Mouse (Mus musculus) limb, embryonic 10.5 days (tissue): ENCODE measurements around the gene Lbx2. TPM values are rescaled to one million over a fixed set of nuclear protein-coding genes. Genes with fewer than 3 reads are reported as not detected.

ENCODE experiments used
- DNase-seq: peaks from one replicate; pipeline ENCODE4 v3.0.0-alpha.2; 2017; ENCODE audit warnings: low spot score
- H3K27ac ChIP-seq: fragments of 300-500 bp; sonication (generic); 2 replicates; pipeline ENCODE4 v1.5.1; 2016; ENCODE audit warnings: mild to moderate bottlenecking
- H3K27me3 ChIP-seq: fragments of 300-500 bp; sonication (generic); 2 replicates; pipeline ENCODE4 v1.6.1; 2016; ENCODE audit warnings: low read depth, mild to moderate bottlenecking; ENCODE audit not compliant: poor library complexity, severe bottlenecking
- H3K36me3 ChIP-seq: fragments of 300-500 bp; sonication (generic); 2 replicates; pipeline ENCODE4 v1.6.1; 2016; ENCODE audit warnings: mild to moderate bottlenecking, moderate library complexity
- H3K4me1 ChIP-seq: fragments of 300-500 bp; sonication (generic); 2 replicates; pipeline ENCODE4 v1.6.1; 2016
- H3K4me3 ChIP-seq: fragments of 300-500 bp; sonication (generic); 2 replicates; pipeline ENCODE4 v1.5.1; 2016; ENCODE audit warnings: mild to moderate bottlenecking, moderate library complexity
- H3K9me3 ChIP-seq: fragments of 300-500 bp; sonication (generic); replicated peaks from 2 replicates; pipeline ENCODE4 v1.6.1; 2016; ENCODE audit warnings: mild to moderate bottlenecking
- WGBS: fragments of 180-500 bp; shearing (Covaris S2); methylation state at CpG from one replicate; pipeline ENCODE4 v1.1.7; 2016; 5-methylcytosine and 5-hydroxymethylcytosine counted together
- polyA plus RNA-seq: library from polyadenylated mRNA; unstranded; fragments of >200 nt; fragmentation: Nextera tagmentation; extraction: Ambion mirVana; gene quantifications from 2 replicates; pipeline ENCODE4 v1.2.1, GENCODE M21; 2016

Lbx2 gene
- polyA plus RNA-seq, 1 experiment from 2014 or later = 1.5 TPM

GRCm38 (mm10) chr6:83118825-83119733 lies 32.9 kb downstream of the Lbx2 start:
- H3K27ac ChIP-seq = peak overlapping the region; percentile 99
- peaks cover 41% of the 10 kb centered on the region for H3K36me3 ChIP-seq
- peak; percentile 27 for DNase-seq
- WGBS = 89% methylated on average over 14 of the region's 14 CpGs
- peaks cover 63% of the 10 kb centered on the region for H3K4me1 ChIP-seq
- no peaks in the 10 kb centered on the region for H3K27me3 ChIP-seq
- no peaks in the 10 kb centered on the region for H3K9me3 ChIP-seq
- peak overlapping the region; percentile 14; the same call in 1 of the 2 replicates for H3K4me3 ChIP-seq

GRCm38 (mm10) chr6:83119734-83120051 lies 33.5 kb downstream of the Lbx2 start:
- Histone ChIP-seq H3K36me3 (peaks cover 41% of the 10 kb centered on the region), H3K27me3 (no peaks in the 10 kb centered on the region), H3K4me3 (peak overlapping the region; percentile 71), H3K27ac (peak overlapping the region; percentile 99), H3K9me3 (no peaks in the 10 kb centered on the region), H3K4me1 (peaks cover 63% of the 10 kb centered on the region)
- 88% methylated on average over 7 of the region's 7 CpGs for WGBS
- peak; percentile 39 for DNase-seq

GRCm38 (mm10) chr6:83120930-83121862 lies 35.0 kb downstream of the Lbx2 start, which contains the start of gene Wbp1:
Gene Wbp1, minus strand, starts transcription at chr6:83121559.
- H3K9me3 ChIP-seq = no peaks in the 10 kb centered on the region
- H3K4me3 ChIP-seq = peak within 1 kb of the TSS; percentile 71
- H3K4me1 ChIP-seq = peaks cover 60% of the 10 kb centered on the region
- peaks cover 41% of the 10 kb centered on the region for H3K36me3 ChIP-seq
- 1% methylated on average over 38 of the region's 38 CpGs for WGBS
- DNase-seq = peak; percentile 89
- H3K27ac ChIP-seq = peak within 1 kb of the TSS; percentile 99
- H3K27me3 ChIP-seq = no peaks in the 10 kb centered on the region

GRCm38 (mm10) chr6:83121863-83122710 lies 35.9 kb downstream of the Lbx2 start:
- H3K36me3 ChIP-seq = peaks cover 35% of the 10 kb centered on the region
- no peaks in the 10 kb centered on the region for H3K27me3 ChIP-seq
- H3K4me3 ChIP-seq = peak overlapping the region; percentile 71
- peaks cover 51% of the 10 kb centered on the region for H3K4me1 ChIP-seq
- WGBS = 2% methylated on average over 52 of the region's 52 CpGs
- no peaks in the 10 kb centered on the region for H3K9me3 ChIP-seq
- DNase-seq = no peak
- H3K27ac ChIP-seq = peak overlapping the region; percentile 99

GRCm38 (mm10) chr6:83122961-83123360 lies 36.8 kb downstream of the Lbx2 start:
- peaks cover 50% of the 10 kb centered on the region for H3K4me1 ChIP-seq
- 86% methylated on average over 5 of the region's 5 CpGs for WGBS
- no peak for DNase-seq

GRCm38 (mm10) chr6:83124851-83125312 lies 38.7 kb downstream of the Lbx2 start:
- H3K9me3 ChIP-seq = no peaks in the 10 kb centered on the region
- H3K4me3 ChIP-seq = peak overlapping the region; percentile 87
- H3K4me1 ChIP-seq = peaks cover 43% of the 10 kb centered on the region
- DNase-seq = peak; percentile 94
- WGBS = under 1% methylated on average over 30 of the region's 30 CpGs
- H3K27ac ChIP-seq = peak overlapping the region; percentile 91
- no peaks in the 10 kb centered on the region for H3K27me3 ChIP-seq
- H3K36me3 ChIP-seq = peaks cover 7% of the 10 kb centered on the region

More at GRCm38 (mm10) chr6:83122961-83123360, 36.8 kb downstream of the Lbx2 start:
- H3K9me3 ChIP-seq = no peaks in the 10 kb centered on the region
- peak overlapping the region; percentile 71 for H3K4me3 ChIP-seq
- no peaks in the 10 kb centered on the region for H3K27me3 ChIP-seq
- peak overlapping the region; percentile 99 for H3K27ac ChIP-seq
- H3K36me3 ChIP-seq = peaks cover 26% of the 10 kb centered on the region

DNA sequence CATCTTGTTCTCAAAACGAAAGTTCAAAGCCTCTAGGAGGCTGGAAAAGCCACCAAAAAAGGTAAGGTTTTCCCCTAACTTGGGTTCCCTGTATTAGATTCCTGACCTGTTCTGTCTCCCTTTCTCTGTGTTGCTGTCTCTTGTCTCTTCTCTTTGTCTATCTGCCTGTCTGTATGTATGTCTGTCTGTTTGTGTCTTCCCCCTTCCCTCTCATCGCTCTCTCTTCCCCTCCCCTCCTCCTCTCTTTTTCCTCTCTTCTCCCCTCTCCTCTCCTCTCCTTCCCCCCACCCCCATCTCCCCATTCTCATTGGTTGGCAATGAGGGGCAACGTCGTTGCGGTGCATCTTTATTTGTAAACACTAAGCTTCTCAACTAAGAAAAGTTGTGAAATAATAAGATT lies 39.2 kb downstream of the Lbx2 start, which contains the start of gene Ino80b:
Ino80b (minus strand) TSS at position 101 of the 400 bp plus-strand sequence.
- Histone ChIP-seq H3K4me3 (peak within 1 kb of the TSS; percentile 87), H3K9me3 (no peaks in the 10 kb centered on the region), H3K27ac (peak within 1 kb of the TSS; percentile 91), H3K27me3 (no peaks in the 10 kb centered on the region), H3K36me3 (peaks cover 4% of the 10 kb centered on the region; the same call in 1 of the 2 replicates), H3K4me1 (peaks cover 38% of the 10 kb centered on the region)
- DNase-seq = no peak
- WGBS = 35% methylated on average over 5 of the region's 5 CpGs

DNA sequence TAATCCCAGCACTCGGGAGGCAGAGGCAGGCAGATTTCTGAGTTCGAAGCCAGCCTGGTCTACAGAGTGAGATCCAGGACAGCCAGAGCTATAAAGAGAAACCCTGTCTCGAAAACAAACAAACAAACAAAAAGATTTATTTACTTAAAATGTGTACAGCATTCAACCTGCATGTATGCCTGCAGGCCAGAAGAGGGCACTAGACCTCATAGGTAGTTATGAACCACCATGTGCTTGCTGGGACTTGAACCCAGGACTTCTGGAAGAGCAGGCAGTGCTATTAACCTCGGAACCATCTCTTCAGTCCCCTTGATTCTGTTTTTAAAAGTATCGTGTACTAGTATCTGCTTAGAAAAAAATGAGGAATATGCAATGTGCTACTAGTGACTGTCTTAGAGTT lies 41.3 kb downstream of the Lbx2 start:
- no peak overlapping the region for H3K4me3 ChIP-seq
- 93% methylated on average over 5 of the region's 5 CpGs for WGBS
- H3K27ac ChIP-seq = no peak overlapping the region
- H3K4me1 ChIP-seq = peaks cover 29% of the 10 kb centered on the region
- peaks cover 4% of the 10 kb centered on the region; the same call in 1 of the 2 replicates for H3K36me3 ChIP-seq
- DNase-seq = no peak
- H3K9me3 ChIP-seq = no peaks in the 10 kb centered on the region
- no peaks in the 10 kb centered on the region for H3K27me3 ChIP-seq

DNA sequence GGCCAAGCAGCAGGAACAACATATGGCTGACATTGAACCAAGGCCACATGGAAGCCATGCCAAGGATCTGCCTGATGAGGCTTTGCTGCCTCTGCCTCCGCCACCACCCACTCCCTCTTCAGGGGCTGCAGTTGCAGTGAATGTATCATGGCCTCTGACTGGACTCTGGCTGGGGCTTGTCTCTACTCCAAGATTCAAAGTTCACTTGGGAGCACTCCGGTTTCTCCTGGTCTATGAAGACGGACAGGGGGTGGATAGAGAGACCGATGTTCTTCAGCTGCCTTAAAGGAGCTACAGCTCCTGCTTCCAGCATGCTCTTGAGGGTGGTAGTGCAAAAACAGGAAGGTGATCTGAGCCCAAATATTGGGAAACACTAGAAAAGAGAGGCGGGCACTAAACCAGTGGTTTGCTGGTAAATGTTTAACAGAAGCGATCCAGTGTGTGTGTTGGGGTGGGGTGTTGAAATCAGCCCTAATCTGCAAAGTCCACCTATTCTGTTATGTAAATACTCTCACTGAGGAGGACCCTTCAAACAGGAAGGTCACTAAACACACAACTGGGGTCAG lies 45.4 kb downstream of the Lbx2 start:
- no peak overlapping the region for H3K4me3 ChIP-seq
- H3K9me3 ChIP-seq = no peaks in the 10 kb centered on the region
- H3K27me3 ChIP-seq = no peaks in the 10 kb centered on the region
- no peaks in the 10 kb centered on the region; the same call in 1 of the 2 replicates for H3K36me3 ChIP-seq
- no peak overlapping the region for H3K27ac ChIP-seq
- H3K4me1 ChIP-seq = peaks cover 31% of the 10 kb centered on the region
- DNase-seq = no peak
- WGBS = 85% methylated on average over 6 of the region's 6 CpGs

DNA sequence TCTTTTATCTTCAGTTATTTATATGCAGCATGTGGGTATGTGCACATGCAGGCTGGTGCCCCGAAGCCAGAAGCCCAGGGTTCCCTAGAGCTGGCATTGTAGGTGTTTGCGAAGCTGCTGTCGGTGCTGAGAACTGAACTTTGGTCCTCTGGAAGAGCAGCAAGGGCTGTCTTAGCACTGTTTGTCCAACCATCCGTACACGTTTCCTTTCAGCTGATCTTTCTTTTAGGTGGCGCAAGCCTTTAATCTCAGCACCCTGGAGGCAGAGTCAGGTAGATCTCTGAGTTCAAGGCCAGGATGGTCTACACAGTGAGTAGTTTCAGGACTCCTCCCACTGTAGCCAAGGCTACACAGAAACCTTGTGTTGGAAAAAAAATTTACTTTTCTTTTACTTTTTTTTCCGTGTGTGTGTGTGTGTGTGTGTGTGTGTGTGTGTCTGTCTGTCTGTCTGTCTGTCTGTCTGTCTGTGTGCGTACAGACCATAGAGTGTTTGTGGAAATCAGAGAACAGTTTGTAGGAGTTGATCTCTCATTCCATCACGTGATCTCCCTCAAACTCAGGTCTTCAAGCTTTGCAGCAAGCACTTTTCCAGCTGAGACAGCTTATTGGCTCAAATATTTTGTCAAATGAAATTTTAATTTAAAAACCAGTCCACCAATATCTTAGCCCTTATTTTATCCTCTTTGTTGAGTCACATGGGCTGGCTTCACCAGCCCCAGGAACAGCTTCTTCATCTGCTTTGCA lies 46.2 kb downstream of the Lbx2 start:
- no peak for DNase-seq

GRCm38 (mm10) chr6:83134226-83134625 lies 48.1 kb downstream of the Lbx2 start:
- peaks cover 2% of the 10 kb centered on the region; the same call in 1 of the 2 replicates for H3K36me3 ChIP-seq
- no peak overlapping the region for H3K27ac ChIP-seq
- H3K27me3 ChIP-seq = no peaks in the 10 kb centered on the region
- no peak for DNase-seq
- H3K9me3 ChIP-seq = no peaks in the 10 kb centered on the region
- H3K4me3 ChIP-seq = no peak overlapping the region
- 73% methylated on average over 3 of the region's 3 CpGs for WGBS
- H3K4me1 ChIP-seq = peaks cover 53% of the 10 kb centered on the region

More for the DNA sequence above, 46.2 kb downstream of the Lbx2 start:
- Histone ChIP-seq H3K27me3 (no peaks in the 10 kb centered on the region), H3K36me3 (no peaks in the 10 kb centered on the region; the same call in 1 of the 2 replicates), H3K27ac (no peak overlapping the region), H3K4me1 (peaks cover 35% of the 10 kb centered on the region), H3K9me3 (no peaks in the 10 kb centered on the region), H3K4me3 (no peak overlapping the region)
- 90% methylated on average over 9 of the region's 9 CpGs for WGBS
